In genomic region chr15:72343794-72344193, GRCm38 (mm10) we compare ENCODE assay signal across 23 mouse cellular contexts.
DNase-seq lines count a peak whose midpoint lies in the region; ATAC-seq and TF ChIP-seq lines count a peak whose summit lies in the region.
"Had no signal": no experiment of that assay in that cellular context is flagged by ENCODE, and none has a peak within 500 bp of the region (broad histone marks: within the 10 kb centered on the region; RNA-seq: fewer than 3 reads in every experiment).

No protein-coding gene starts in this region.

- H3K4me3 ChIP-seq in heart, embryonic 10.5 days = no peak overlapping the region
- no peak overlapping the region for H3K4me3 ChIP-seq in MEL (ENCODE audit: control insufficient read depth in 1 of 2, insufficient read depth in 1 of 2, low read depth in 2 of 2, low read length in 2 of 2)
- no peak overlapping the region for H3K4me3 ChIP-seq in forebrain, embryonic 14.5 days (ENCODE audit: low read depth, low read length)

- H3K36me3 ChIP-seq in heart, embryonic 10.5 days = no peaks in the 10 kb centered on the region
- peaks cover 0 to 14% of the 10 kb centered on the region in 2 experiments; a peak in 2 of 4 replicates for H3K36me3 ChIP-seq in MEL (ENCODE audit: control insufficient read depth in 1 of 2, insufficient read depth in 2 of 2, low read length in 2 of 2)
- H3K36me3 ChIP-seq in forebrain, embryonic 14.5 days (ENCODE audit: control insufficient read depth, insufficient read depth, low read length) = no peaks in the 10 kb centered on the region
- H3K36me3 ChIP-seq: G1E had no signal

- no peaks in the 10 kb centered on the region for H3K9me3 ChIP-seq in heart, embryonic 10.5 days
- H3K9me3 ChIP-seq in MEL (replicated peaks; ENCODE audit: insufficient read depth, low read length) = no peaks in the 10 kb centered on the region
- no peaks in the 10 kb centered on the region for H3K9me3 ChIP-seq in forebrain, embryonic 14.5 days (replicated peaks; ENCODE audit: control insufficient read depth, low read length)

- TF ChIP-seq CTCF in MEL (IDR thresholded peaks at IDR 0.05 in 2 of 3, conservative IDR thresholded peaks at IDR 0.05 in 1 of 3; ENCODE audit: control insufficient read depth in 1 of 3, insufficient read depth in 1 of 3, low read depth in 2 of 3, low read length in 3 of 3, poor library complexity in 1 of 3, severe bottlenecking in 1 of 3) = no peak

- TF ChIP-seq EP300 in MEL (IDR thresholded peaks at IDR 0.05; ENCODE audit: low read depth in 1 of 2, low read length in 2 of 2) = peak; percentile 87 to 88

- ATAC-seq in forebrain, embryonic 14.5 days = no peak
- ATAC-seq: activated CD4-positive, CD25-positive, alpha-beta regulatory T cell, adult 4 months; CD4-positive, CD25-positive, alpha-beta regulatory T cell, adult 4 months; Patski had no signal

- no peaks in the 10 kb centered on the region for H3K79me2 ChIP-seq in MEL (ENCODE audit: control insufficient read depth, insufficient read depth, low read length, poor library complexity)

- intact Hi-C loops in heart, postnatal 25 days (cut with DNase I) = no loop called here

- H3K4me2 ChIP-seq in forebrain, embryonic 14.5 days (ENCODE audit: low read length) = no peak overlapping the region

- no peaks in the 10 kb centered on the region for H3K27me3 ChIP-seq in heart, embryonic 10.5 days (ENCODE audit: insufficient read depth, poor library complexity, severe bottlenecking)
- H3K27me3 ChIP-seq in MEL (ENCODE audit: control insufficient read depth in 1 of 2, insufficient read depth in 2 of 2, low read length in 2 of 2) = no peaks in the 10 kb centered on the region
- no peaks in the 10 kb centered on the region for H3K27me3 ChIP-seq in forebrain, embryonic 14.5 days (replicated peaks; ENCODE audit: control insufficient read depth, insufficient read depth, low read length)
- H3K27me3 ChIP-seq: CH12.LX, Patski had no signal

- H3K4me1 ChIP-seq in heart, embryonic 10.5 days = no peaks in the 10 kb centered on the region
- peaks cover 0 to 13% of the 10 kb centered on the region in 2 experiments; a peak in 2 of 4 replicates for H3K4me1 ChIP-seq in MEL (ENCODE audit: control insufficient read depth in 1 of 2, insufficient read depth in 2 of 2, low read length in 2 of 2)
- no peaks in the 10 kb centered on the region for H3K4me1 ChIP-seq in forebrain, embryonic 14.5 days (ENCODE audit: control insufficient read depth, insufficient read depth, low read length)

- H3K27ac ChIP-seq in heart, embryonic 10.5 days = no peak overlapping the region
- peak overlapping the region; percentile 33; the same call in 1 of the 2 replicates for H3K27ac ChIP-seq in MEL (ENCODE audit: control insufficient read depth, low read depth, low read length)
- H3K27ac ChIP-seq in forebrain, embryonic 14.5 days (ENCODE audit: low read depth, low read length) = no peak overlapping the region

- no peak for TF ChIP-seq POLR2A in MEL (IDR thresholded peaks at IDR 0.05; ENCODE audit: control insufficient read depth in 1 of 2, insufficient read depth in 1 of 2, low read depth in 1 of 2, low read length in 2 of 2, poor library complexity in 1 of 2)

- peak; percentile 13 for DNase-seq in heart, embryonic 10.5 days (ENCODE audit: low spot score)
- DNase-seq in heart, postnatal 25 days (ENCODE audit: low spot score) = no peak
- DNase-seq in MEL (ENCODE audit: low read depth, low spot score) (peak; percentile 57), MEL-GATA-1-ER (ENCODE audit: extremely low read depth, low read depth) (peak; percentile 2)
- no peak for DNase-seq in layer of hippocampus, adult 9-11 months
- no peak for DNase-seq in forebrain, embryonic 14.5 days (ENCODE audit: low spot score)
- DNase-seq: adrenal gland, adult 2 months; adrenal gland, adult 8-10 months; adrenal gland, postnatal 10 days; adrenal gland, postnatal 14 days; adrenal gland, postnatal 25 days; adrenal gland, postnatal 36 days; B cell, adult 2 months; cerebellum, adult 11 months; cerebellum, adult 11-12 months; cerebellum, adult 18-20 months; cerebellum, adult 2 months; cerebellum, adult 8-10 months had no signal

- H3K9ac ChIP-seq in MEL (ENCODE audit: control insufficient read depth, low read depth, low read length, poor library complexity, severe bottlenecking) = no peak overlapping the region
- no peak overlapping the region for H3K9ac ChIP-seq in forebrain, embryonic 14.5 days (ENCODE audit: low read length)

- no peak for TF ChIP-seq RAD21 in MEL (IDR thresholded peaks at IDR 0.05; ENCODE audit: low read depth, low read length)

TF ChIP-seq in MEL, 35 proteins besides CTCF, POLR2A, EP300 and RAD21:
- TF ChIP-seq RCOR1 (IDR thresholded peaks at IDR 0.05; ENCODE audit: low read depth, low read length) (peak; percentile 77), ETS1 (IDR thresholded peaks at IDR 0.05; ENCODE audit: low read depth, low read length) (peak; percentile 84), MYC (IDR thresholded peaks at IDR 0.05; ENCODE audit: low read depth, low read length) (no peak), NRF1 (IDR thresholded peaks at IDR 0.05; ENCODE audit: insufficient read depth, low read depth, low read length, poor library complexity, severe bottlenecking) (no peak), GATA1 (IDR thresholded peaks at IDR 0.05; ENCODE audit: low read depth, low read length) (peak; percentile 86), TAL1 (IDR thresholded peaks at IDR 0.05; ENCODE audit: low read length) (peak; percentile 70), SIN3A (IDR thresholded peaks at IDR 0.05; ENCODE audit: low read length) (peak; percentile 35; the same call in 1 of the 2 replicates), TCF12 (IDR thresholded peaks at IDR 0.05; ENCODE audit: low read depth, low read length) (peak; percentile 79)

Comparison
In these comparisons a context has a peak if more than half of its experiments do, and no peak if none do; other contexts are left out.
1. DNase-seq: peak in heart, embryonic 10.5 days (single experiment), MEL (single experiment) and MEL-GATA-1-ER (single experiment); none in heart, postnatal 25 days (single experiment), layer of hippocampus, adult 9-11 months (single experiment) and forebrain, embryonic 14.5 days (single experiment).